Mouse (Mus musculus): ENCODE data around the gene Whamm. TPM values are rescaled to one million over a fixed set of nuclear protein-coding genes. Genes with fewer than 3 reads are reported as not detected.

Whamm gene
- total RNA-seq, 2 experiments from 2014 or later: 19.2 to 19.5 TPM

Other genes with a start within 250 kb of the Whamm start
- 100 to 1,000 TPM; 601 to 632 TPM for gene Rps17, start 226.0 kb upstream of the Whamm start, total RNA-seq (2021)
- gene Cpeb1, start 115.8 kb upstream of the Whamm start, total RNA-seq (2021): 100 to 1,000 TPM; 114 to 125 TPM
- gene Ap3b2, start 77.3 kb upstream of the Whamm start, total RNA-seq (2021): 100 to 1,000 TPM; 164 to 171 TPM
- gene BC048679, start 73.0 kb upstream of the Whamm start, total RNA-seq (2021): not detected
- under 1 TPM; 0.23 to 0.52 TPM for gene Fsd2, start 4.3 kb upstream of the Whamm start, total RNA-seq (2021)
- gene Homer2, start 136.3 kb downstream of the Whamm start, total RNA-seq (2021): 10 to 100 TPM; 85.9 to 96.4 TPM
- 10 to 100 TPM; 79.6 to 87.6 TPM for gene Ramac, start 191.7 kb downstream of the Whamm start, total RNA-seq (2021)
- gene 3110040N11Rik, start 218.2 kb downstream of the Whamm start, total RNA-seq (2021): 10 to 100 TPM; 28.3 to 29.4 TPM

All from layer of hippocampus, adult 18-20 months (tissue).